Mouse (Mus musculus) hindlimb bud, embryonic 11.5 days (tissue): ENCODE measurements around the gene Zfr2.
A peak's percentile ranks its signal among the peaks of the same experiment; 100 is the strongest.

Experiments used
- DNase-seq: peaks from one replicate; pipeline ENCODE4 v3.0.0-alpha.2; 2012; ENCODE audit warnings: low read depth, low spot score; ENCODE audit errors: extremely low spot score

Zfr2 gene

GRCm38 (mm10) chr10:81286586-81286985 is 53.6 kb downstream of the Zfr2 start:
- no peak for DNase-seq

GRCm38 (mm10) chr10:81287513-81288157 is 54.7 kb downstream of the Zfr2 start:
- DNase-seq, result no peak

GRCm38 (mm10) chr10:81288601-81289000 is 55.6 kb downstream of the Zfr2 start:
- no peak for DNase-seq

- DNase-seq, result no peak
These were observed 56.3 kb downstream of the Zfr2 start for GRCm38 (mm10) chr10:81289278-81289677.

- DNase-seq, result no peak
These were observed 56.9 kb downstream of the Zfr2 start for GRCm38 (mm10) chr10:81289811-81290210.

- DNase-seq, result no peak
These were observed 57.9 kb downstream of the Zfr2 start for GRCm38 (mm10) chr10:81290698-81291460.

- no peak for DNase-seq
These were observed 58.7 kb downstream of the Zfr2 start, which contains the start of gene Tjp3 for GRCm38 (mm10) chr10:81291511-81292104. TSS of gene Tjp3 (minus strand) at chr10:81291581.

- DNase-seq, result peak; percentile 99
These were observed 59.8 kb downstream of the Zfr2 start, which contains the start of gene Pip5k1c for GRCm38 (mm10) chr10:81292554-81293333. TSS of gene Pip5k1c (plus strand) at chr10:81292963.

GRCm38 (mm10) chr10:81293334-81294030 is 60.5 kb downstream of the Zfr2 start:
- DNase-seq, result no peak

- no peak for DNase-seq
These were observed 61.5 kb downstream of the Zfr2 start for GRCm38 (mm10) chr10:81294442-81294841.

- DNase-seq, result no peak
These were observed 62.2 kb downstream of the Zfr2 start for GRCm38 (mm10) chr10:81295185-81295584.

- DNase-seq, result no peak
These were observed 64.3 kb downstream of the Zfr2 start for GRCm38 (mm10) chr10:81297246-81297645.

- DNase-seq, result no peak
These were observed 64.9 kb downstream of the Zfr2 start for GRCm38 (mm10) chr10:81297845-81298244.

GRCm38 (mm10) chr10:81298369-81299100 is 65.6 kb downstream of the Zfr2 start:
- DNase-seq, result no peak

GRCm38 (mm10) chr10:81299585-81300351 is 66.8 kb downstream of the Zfr2 start:
- no peak for DNase-seq

GRCm38 (mm10) chr10:81300352-81300907 is 67.5 kb downstream of the Zfr2 start:
- no peak for DNase-seq

GRCm38 (mm10) chr10:81301321-81301720 is 68.4 kb downstream of the Zfr2 start:
- no peak for DNase-seq
